Mouse (Mus musculus): ENCODE data around the gene Grid2. TPM values are rescaled to one million over a fixed set of nuclear protein-coding genes. Genes with fewer than 3 reads are reported as not detected.

Grid2 gene
- polyA plus RNA-seq, 1 experiment: not detected

DNA sequence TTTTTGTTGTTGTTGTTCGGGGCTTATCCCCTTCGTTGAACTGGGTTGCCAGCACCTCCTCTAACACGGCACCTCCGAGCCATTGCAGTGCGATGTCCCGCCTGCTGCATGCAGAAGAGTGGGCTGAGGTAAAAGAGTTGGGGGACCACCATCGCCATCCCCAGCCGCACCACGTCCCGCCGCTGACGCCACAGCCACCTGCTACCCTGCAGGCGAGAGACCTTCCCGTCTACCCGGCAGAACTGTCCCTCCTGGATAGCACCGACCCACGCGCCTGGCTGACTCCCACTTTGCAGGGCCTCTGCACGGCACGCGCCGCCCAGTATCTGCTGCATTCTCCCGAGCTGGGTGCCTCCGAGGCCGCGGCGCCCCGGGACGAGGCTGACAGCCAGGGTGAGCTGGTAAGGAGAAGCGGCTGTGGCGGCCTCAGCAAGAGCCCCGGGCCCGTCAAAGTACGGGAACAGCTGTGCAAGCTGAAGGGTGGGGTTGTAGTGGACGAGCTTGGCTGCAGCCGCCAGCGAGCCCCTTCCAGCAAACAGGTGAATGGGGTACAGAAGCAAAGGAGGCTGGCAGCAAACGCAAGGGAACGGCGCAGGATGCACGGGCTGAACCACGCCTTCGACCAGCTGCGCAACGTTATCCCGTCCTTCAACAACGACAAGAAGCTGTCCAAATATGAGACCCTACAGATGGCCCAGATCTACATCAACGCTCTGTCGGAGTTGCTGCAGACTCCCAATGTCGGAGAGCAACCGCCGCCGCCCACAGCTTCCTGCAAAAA, 1473.7 kb downstream of the Grid2 start:
- H3K4me3 ChIP-seq (replicated peaks; ENCODE audit: control insufficient read depth, low read depth, low read length): no peak overlapping the region
- 1% methylated on average over 53 of the region's 53 CpGs for WGBS
- no peaks in the 10 kb centered on the region for H3K4me1 ChIP-seq (ENCODE audit: control insufficient read depth, insufficient read depth, low read length)
- H3K27ac ChIP-seq (ENCODE audit: control insufficient read depth, insufficient read depth, low read depth, low read length, poor library complexity): no peak overlapping the region; the same call in 1 of the 2 replicates
- no peak for TF ChIP-seq POLR2A (IDR thresholded peaks at IDR 0.05; ENCODE audit: borderline replicate concordance, control insufficient read depth, low read depth, low read length)
- no peak for TF ChIP-seq CTCF (IDR thresholded peaks at IDR 0.05; ENCODE audit: control insufficient read depth, insufficient read depth, low read length)

DNA sequence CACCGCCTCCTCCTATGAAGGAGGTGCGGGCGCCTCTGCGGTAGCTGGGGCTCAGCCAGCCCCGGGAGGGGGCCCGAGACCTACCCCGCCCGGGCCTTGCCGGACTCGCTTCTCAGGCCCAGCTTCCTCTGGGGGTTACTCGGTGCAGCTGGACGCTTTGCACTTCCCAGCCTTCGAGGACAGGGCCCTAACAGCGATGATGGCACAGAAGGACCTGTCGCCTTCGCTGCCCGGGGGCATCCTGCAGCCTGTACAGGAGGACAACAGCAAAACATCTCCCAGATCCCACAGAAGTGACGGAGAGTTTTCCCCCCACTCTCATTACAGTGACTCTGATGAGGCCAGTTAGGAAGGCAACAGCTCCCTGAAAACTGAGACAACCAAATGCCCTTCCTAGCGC, 1474.4 kb downstream of the Grid2 start:
- Histone ChIP-seq H3K27ac (ENCODE audit: control insufficient read depth, insufficient read depth, low read depth, low read length, poor library complexity) (no peak overlapping the region), H3K4me3 (replicated peaks; ENCODE audit: control insufficient read depth, low read depth, low read length) (no peak overlapping the region), H3K4me1 (ENCODE audit: control insufficient read depth, insufficient read depth, low read length) (no peaks in the 10 kb centered on the region)
- TF ChIP-seq POLR2A (IDR thresholded peaks at IDR 0.05; ENCODE audit: borderline replicate concordance, control insufficient read depth, low read depth, low read length): no peak
- no peak for TF ChIP-seq CTCF (IDR thresholded peaks at IDR 0.05; ENCODE audit: control insufficient read depth, insufficient read depth, low read length)
- 2% methylated on average over 19 of the region's 19 CpGs for WGBS

DNA sequence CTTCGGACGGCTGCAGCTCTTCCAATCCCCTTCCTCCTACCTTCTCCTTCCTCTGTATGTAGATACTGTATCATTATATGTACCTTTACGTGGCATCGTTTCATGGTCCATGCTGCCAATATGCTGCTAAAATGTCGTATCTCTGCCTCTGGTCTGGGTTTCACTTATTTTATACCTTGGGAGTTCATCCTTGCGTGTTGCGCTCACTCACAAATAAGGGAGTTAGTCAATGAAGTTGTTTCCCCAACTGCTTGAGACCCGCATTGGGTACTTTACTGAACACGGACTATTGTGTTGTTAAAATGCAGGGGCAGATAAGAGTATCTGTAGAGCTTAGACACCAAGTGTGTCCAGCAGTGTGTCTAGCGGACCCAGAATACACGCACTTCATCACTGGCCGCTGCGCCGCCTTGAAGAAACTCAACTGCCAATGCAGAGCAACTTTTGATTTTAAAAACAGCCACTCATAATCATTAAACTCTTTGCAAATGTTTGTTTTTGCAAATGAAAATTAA, 1474.9 kb downstream of the Grid2 start:
- Histone ChIP-seq H3K4me3 (replicated peaks; ENCODE audit: control insufficient read depth, low read depth, low read length) (no peak overlapping the region), H3K4me1 (ENCODE audit: control insufficient read depth, insufficient read depth, low read length) (no peaks in the 10 kb centered on the region), H3K27ac (ENCODE audit: control insufficient read depth, insufficient read depth, low read depth, low read length, poor library complexity) (no peak overlapping the region)
- WGBS: 18% methylated on average over 14 of the region's 14 CpGs
- no peak for TF ChIP-seq POLR2A (IDR thresholded peaks at IDR 0.05; ENCODE audit: borderline replicate concordance, control insufficient read depth, low read depth, low read length)
- no peak for TF ChIP-seq CTCF (IDR thresholded peaks at IDR 0.05; ENCODE audit: control insufficient read depth, insufficient read depth, low read length)

DNA sequence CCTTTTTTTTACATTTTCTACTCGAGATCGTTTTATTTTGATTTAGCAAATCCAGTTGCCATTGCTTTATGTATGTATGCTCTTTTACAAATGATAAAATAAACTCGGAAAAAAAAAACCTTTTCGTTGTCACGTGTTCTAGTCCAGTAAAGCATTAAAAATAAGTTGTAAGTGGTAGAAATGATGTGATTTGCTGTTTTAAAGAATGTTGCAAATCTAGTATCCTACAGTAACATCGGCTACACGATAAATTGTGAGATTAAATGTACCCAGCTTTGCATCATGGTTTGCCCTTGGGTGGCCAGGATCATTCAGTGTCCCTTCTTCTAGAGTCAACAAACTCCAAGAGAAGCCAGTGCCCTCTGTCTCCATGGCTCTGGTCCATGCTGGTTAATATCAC, 1475.5 kb downstream of the Grid2 start:
- H3K4me1 ChIP-seq (ENCODE audit: control insufficient read depth, insufficient read depth, low read length): no peaks in the 10 kb centered on the region
- no peak overlapping the region for H3K4me3 ChIP-seq (replicated peaks; ENCODE audit: control insufficient read depth, low read depth, low read length)
- TF ChIP-seq POLR2A (IDR thresholded peaks at IDR 0.05; ENCODE audit: borderline replicate concordance, control insufficient read depth, low read depth, low read length): no peak
- TF ChIP-seq CTCF (IDR thresholded peaks at IDR 0.05; ENCODE audit: control insufficient read depth, insufficient read depth, low read length): no peak
- 12% methylated on average over 7 of the region's 7 CpGs for WGBS
- H3K27ac ChIP-seq (ENCODE audit: control insufficient read depth, insufficient read depth, low read depth, low read length, poor library complexity): no peak overlapping the region

DNA sequence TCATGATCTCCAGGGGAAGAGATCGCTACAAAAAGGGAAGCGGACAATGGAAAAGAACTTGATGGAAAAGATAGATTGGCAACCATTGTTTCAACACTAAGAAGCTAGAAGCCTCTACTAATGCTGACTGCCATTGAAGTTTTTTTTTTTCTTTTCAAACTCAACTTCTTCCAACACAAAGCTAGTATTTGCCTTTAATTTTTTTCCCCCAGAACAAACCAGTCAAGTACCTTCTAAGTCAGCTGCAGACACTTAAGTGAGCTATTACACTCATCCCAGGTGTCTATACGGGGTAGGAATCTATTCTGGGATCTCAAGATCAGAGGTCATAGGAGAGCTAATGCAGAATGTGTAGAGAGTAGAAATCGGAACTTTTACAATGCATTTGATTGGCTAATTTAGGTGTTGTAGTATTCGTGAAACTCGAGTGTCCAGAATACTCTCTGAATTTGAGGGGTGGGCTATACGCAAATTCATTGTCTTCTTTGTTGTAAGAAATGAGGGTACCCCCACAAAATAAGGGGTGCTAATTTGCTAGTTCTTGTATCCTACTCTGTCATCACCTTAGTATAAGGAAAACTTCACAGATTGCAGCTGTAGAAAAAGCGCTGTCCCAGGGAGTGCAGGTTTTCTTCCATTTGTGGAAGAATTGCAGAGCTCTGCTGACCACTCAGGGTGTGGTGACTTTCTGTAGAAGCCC, 1476.1 kb downstream of the Grid2 start:
- Histone ChIP-seq H3K4me3 (replicated peaks; ENCODE audit: control insufficient read depth, low read depth, low read length) (no peak overlapping the region), H3K4me1 (ENCODE audit: control insufficient read depth, insufficient read depth, low read length) (no peaks in the 10 kb centered on the region), H3K27ac (ENCODE audit: control insufficient read depth, insufficient read depth, low read depth, low read length, poor library complexity) (no peak overlapping the region)
- TF ChIP-seq CTCF (IDR thresholded peaks at IDR 0.05; ENCODE audit: control insufficient read depth, insufficient read depth, low read length) (no peak), POLR2A (IDR thresholded peaks at IDR 0.05; ENCODE audit: borderline replicate concordance, control insufficient read depth, low read depth, low read length) (no peak)
- WGBS: 9% methylated on average over 8 of the region's 8 CpGs

DNA sequence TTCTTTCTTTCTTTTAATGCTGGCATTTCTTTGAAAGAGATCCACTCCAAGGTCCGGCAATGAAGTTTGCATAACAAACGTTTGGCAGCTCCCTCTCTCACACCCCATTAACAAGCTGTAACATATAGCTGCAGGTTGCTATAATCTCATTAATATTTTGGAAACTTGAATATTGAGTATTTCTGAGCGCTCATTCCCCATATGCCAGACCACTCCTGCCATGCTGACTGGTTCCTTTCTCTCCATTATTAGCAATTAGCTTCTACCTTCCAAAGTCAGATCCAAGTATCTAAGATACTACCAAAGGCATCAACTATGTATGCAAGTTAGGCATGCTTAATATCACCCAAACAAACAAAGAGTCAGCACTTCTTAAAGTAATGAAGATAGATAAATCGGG, 1477.6 kb downstream of the Grid2 start:
- TF ChIP-seq POLR2A (IDR thresholded peaks at IDR 0.05; ENCODE audit: borderline replicate concordance, control insufficient read depth, low read depth, low read length) (no peak), CTCF (IDR thresholded peaks at IDR 0.05; ENCODE audit: control insufficient read depth, insufficient read depth, low read length) (no peak)
- H3K4me1 ChIP-seq (ENCODE audit: control insufficient read depth, insufficient read depth, low read length): no peaks in the 10 kb centered on the region
- WGBS: 7% methylated on average over 4 of the region's 4 CpGs
- no peak overlapping the region for H3K27ac ChIP-seq (ENCODE audit: control insufficient read depth, insufficient read depth, low read depth, low read length, poor library complexity)
- no peak overlapping the region for H3K4me3 ChIP-seq (replicated peaks; ENCODE audit: control insufficient read depth, low read depth, low read length)

DNA sequence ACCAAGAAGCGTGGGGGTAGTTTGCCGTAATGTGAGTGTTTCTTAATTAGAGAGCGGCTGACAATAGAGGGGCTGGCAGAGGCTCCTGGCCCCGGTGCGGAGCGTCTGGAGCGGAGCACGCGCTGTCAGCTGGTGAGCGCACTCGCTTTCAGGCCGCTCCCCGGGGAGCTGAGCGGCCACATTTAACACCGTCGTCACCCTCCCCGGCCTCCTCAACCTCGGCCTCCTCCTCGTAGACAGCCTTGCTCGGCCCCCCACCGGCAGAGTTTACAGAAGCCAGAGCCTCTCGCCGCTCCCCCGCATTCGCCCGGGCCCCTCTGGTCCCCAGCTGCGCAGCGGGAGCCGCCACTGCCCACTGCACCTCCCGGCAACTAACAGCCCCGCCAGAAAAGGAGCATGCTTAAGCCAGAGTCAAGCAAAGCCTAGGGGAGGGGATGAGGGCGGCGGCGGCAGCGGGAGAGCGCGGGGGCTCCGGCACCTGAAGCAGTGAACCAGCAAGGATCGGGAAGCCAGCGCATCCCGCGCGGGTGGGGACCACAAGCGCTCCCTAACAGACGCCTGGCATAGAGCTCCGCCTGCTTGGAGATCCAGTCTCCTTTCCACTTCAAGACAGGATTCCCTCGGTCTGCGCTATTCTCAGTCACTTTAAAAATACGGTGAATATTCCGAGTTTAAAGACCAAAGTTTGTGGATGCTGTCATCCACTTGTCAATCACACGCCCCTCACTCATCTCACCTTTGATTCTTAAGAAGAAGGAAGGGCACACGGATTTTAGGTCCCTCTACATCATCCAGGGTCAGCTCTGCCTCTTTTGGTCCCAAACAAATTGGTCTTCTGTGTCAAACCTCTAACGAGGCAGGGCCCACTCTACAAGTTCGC, 1479.0 kb downstream of the Grid2 start:
- TF ChIP-seq POLR2A (IDR thresholded peaks at IDR 0.05; ENCODE audit: borderline replicate concordance, control insufficient read depth, low read depth, low read length): no peak
- no peak for TF ChIP-seq CTCF (IDR thresholded peaks at IDR 0.05; ENCODE audit: control insufficient read depth, insufficient read depth, low read length)

More for the DNA sequence above, 1479.0 kb downstream of the Grid2 start:
- no peak overlapping the region for H3K4me3 ChIP-seq (replicated peaks; ENCODE audit: control insufficient read depth, low read depth, low read length)
- 7% methylated on average over 54 of the region's 54 CpGs for WGBS
- no peak overlapping the region for H3K27ac ChIP-seq (ENCODE audit: control insufficient read depth, insufficient read depth, low read depth, low read length, poor library complexity)
- no peaks in the 10 kb centered on the region for H3K4me1 ChIP-seq (ENCODE audit: control insufficient read depth, insufficient read depth, low read length)

Data from bone marrow, adult 2 months (tissue).